Mouse (Mus musculus): Measurements from ENCODE around the gene Pakap. TPM values are rescaled to one million over a fixed set of nuclear protein-coding genes. Genes with fewer than 3 reads are reported as not detected.

Gene Pakap
- polyA plus RNA-seq, 1 experiment from 2014 or later = 40.4 TPM

- peaks cover 22% of the 10 kb centered on the region for H3K4me1 ChIP-seq (replicated peaks)
- H3K9ac ChIP-seq (replicated peaks) = no peak overlapping the region
- 0 out of 2 replicates have a peak, but pooled peaks cover 7% of the 10 kb centered on the region for H3K36me3 ChIP-seq
- no peaks in the 10 kb centered on the region for H3K9me3 ChIP-seq
- no peak overlapping the region for H3K4me2 ChIP-seq
- H3K27ac ChIP-seq = no peak overlapping the region
- WGBS = 92% methylated on average over 3 of the region's 3 CpGs
- no peak overlapping the region for H3K4me3 ChIP-seq (replicated peaks)
- ATAC-seq (ENCODE audit: insufficient number of reproducible peaks, insufficient read depth, low FRiP score, low TSS enrichment, low read depth) = no peak
- H3K27me3 ChIP-seq = no peaks in the 10 kb centered on the region
Observed at GRCm38 (mm10) chr4:57574181-57574580, 6.2 kb downstream of the Pakap start.

- no peaks in the 10 kb centered on the region for H3K9me3 ChIP-seq
- H3K4me1 ChIP-seq (replicated peaks) = peaks cover 17% of the 10 kb centered on the region
- H3K4me2 ChIP-seq = no peak overlapping the region
- H3K27ac ChIP-seq = no peak overlapping the region
- no peak for ATAC-seq (ENCODE audit: insufficient number of reproducible peaks, insufficient read depth, low FRiP score, low TSS enrichment, low read depth)
- no peaks in the 10 kb centered on the region for H3K27me3 ChIP-seq
- WGBS = 75% methylated on average over 6 of the region's 6 CpGs
- H3K36me3 ChIP-seq = peaks cover 7% of the 10 kb centered on the region; the same call in 1 of the 2 replicates
- no peak overlapping the region for H3K4me3 ChIP-seq (replicated peaks)
- no peak overlapping the region for H3K9ac ChIP-seq (replicated peaks)
Observed at GRCm38 (mm10) chr4:57574646-57575045, 6.7 kb downstream of the Pakap start.

DNA sequence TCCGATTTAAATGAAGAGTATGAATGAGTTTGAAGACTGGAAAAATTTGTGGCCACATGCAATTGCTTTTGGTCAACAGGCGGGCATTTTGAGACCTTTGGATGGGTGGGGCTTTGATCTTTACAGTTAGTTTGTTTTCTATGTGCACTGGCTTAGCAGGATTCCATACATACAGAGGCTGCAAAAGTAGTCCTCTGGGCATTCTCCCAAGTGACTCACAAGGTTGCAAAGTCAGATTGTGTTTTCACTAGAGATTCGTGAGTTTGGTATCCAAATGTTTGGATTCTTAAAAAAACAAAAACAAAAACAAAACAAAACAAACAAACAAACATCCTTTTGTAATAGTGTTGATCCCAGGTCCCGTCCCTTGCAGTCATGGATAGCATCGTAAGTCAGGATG lies 7.7 kb downstream of the Pakap start:
- no peak for ATAC-seq (ENCODE audit: insufficient number of reproducible peaks, insufficient read depth, low FRiP score, low TSS enrichment, low read depth)
- 81% methylated on average over 5 of the region's 5 CpGs for WGBS
- H3K9ac ChIP-seq (replicated peaks) = no peak overlapping the region
- H3K4me2 ChIP-seq = no peak overlapping the region
- H3K4me3 ChIP-seq (replicated peaks) = no peak overlapping the region
- H3K9me3 ChIP-seq = peaks cover 8% of the 10 kb centered on the region; the same call in 1 of the 2 replicates
- H3K27me3 ChIP-seq = no peaks in the 10 kb centered on the region
- H3K36me3 ChIP-seq = peaks cover 16% of the 10 kb centered on the region; the same call in 1 of the 2 replicates
- peaks cover 7% of the 10 kb centered on the region for H3K4me1 ChIP-seq (replicated peaks)
- H3K27ac ChIP-seq = no peak overlapping the region

- Histone ChIP-seq H3K36me3 (peaks cover 16% of the 10 kb centered on the region; the same call in 1 of the 2 replicates), H3K27me3 (no peaks in the 10 kb centered on the region), H3K9me3 (peaks cover 8% of the 10 kb centered on the region; the same call in 1 of the 2 replicates), H3K27ac (no peak overlapping the region), H3K4me1 (replicated peaks) (0 out of 2 replicates have a peak, but pooled peaks cover 3% of the 10 kb centered on the region), H3K9ac (replicated peaks) (no peak overlapping the region), H3K4me2 (no peak overlapping the region), H3K4me3 (replicated peaks) (no peak overlapping the region)
- ATAC-seq (ENCODE audit: insufficient number of reproducible peaks, insufficient read depth, low FRiP score, low TSS enrichment, low read depth) = no peak
- WGBS = 90% methylated on average over 11 of the region's 11 CpGs
Observed at GRCm38 (mm10) chr4:57576095-57576494, 8.1 kb downstream of the Pakap start.

DNA sequence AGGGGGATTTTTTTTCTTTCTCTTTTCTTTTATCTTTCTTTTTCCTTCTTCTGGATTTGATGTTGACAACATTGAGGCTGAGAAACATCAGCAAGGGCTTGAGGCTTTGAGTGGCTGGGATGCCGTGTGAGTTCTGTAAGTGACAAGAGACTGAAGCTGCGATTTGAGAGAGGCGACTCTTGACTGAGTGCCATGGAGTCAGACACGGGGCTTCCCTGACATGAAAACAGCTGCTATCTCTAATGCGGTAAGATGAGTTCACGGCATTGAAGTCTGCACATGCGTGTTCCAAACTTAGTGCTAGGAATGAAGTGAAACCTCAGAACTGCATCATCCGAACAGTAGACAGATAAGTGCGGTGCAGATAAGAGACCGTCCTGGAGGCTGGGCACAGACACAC lies 11.7 kb downstream of the Pakap start:
- ATAC-seq (ENCODE audit: insufficient number of reproducible peaks, insufficient read depth, low FRiP score, low TSS enrichment, low read depth) = no peak
- Histone ChIP-seq H3K4me3 (replicated peaks) (no peak overlapping the region), H3K4me2 (no peak overlapping the region), H3K36me3 (peaks cover 16% of the 10 kb centered on the region; the same call in 1 of the 2 replicates), H3K27ac (no peak overlapping the region), H3K4me1 (replicated peaks) (peaks cover 11% of the 10 kb centered on the region), H3K9me3 (peaks cover 17% of the 10 kb centered on the region; the same call in 1 of the 2 replicates), H3K9ac (replicated peaks) (no peak overlapping the region), H3K27me3 (no peaks in the 10 kb centered on the region)
- 90% methylated on average over 10 of the region's 10 CpGs for WGBS

DNA sequence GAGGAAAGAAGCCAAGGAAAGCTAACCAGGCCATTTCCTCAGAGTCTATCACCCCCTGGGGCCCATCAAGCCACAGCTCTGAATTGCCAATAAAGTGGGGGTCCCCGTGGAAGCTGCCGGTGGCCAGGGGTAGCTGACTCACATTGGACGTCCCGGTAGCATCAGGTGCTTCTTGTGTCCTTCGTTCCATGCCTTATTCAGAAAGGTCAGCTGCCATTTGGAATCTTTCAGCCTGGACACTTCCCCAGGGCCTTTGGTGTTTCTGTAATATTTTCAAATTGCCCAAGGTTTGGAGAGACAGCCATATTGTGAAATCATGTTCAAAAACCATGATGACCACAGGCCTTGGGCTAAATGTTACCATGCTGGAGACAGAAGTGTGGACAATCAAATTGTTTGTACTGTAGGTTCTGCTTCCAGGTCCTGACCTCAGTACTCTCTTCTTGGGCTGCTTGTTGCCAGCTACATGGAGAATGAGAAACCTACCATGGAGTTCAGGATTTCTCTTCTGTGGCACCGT lies 17.4 kb downstream of the Pakap start:
- H3K4me1 ChIP-seq (replicated peaks) = peaks cover 17% of the 10 kb centered on the region
- no peaks in the 10 kb centered on the region for H3K27me3 ChIP-seq
- H3K4me2 ChIP-seq = no peak overlapping the region
- no peak overlapping the region for H3K4me3 ChIP-seq (replicated peaks)
- WGBS = 71% methylated on average over 6 of the region's 6 CpGs
- H3K27ac ChIP-seq = no peak overlapping the region
- peaks cover 11% of the 10 kb centered on the region; the same call in 1 of the 2 replicates for H3K9me3 ChIP-seq
- H3K9ac ChIP-seq (replicated peaks) = no peak overlapping the region
- no peak for ATAC-seq (ENCODE audit: insufficient number of reproducible peaks, insufficient read depth, low FRiP score, low TSS enrichment, low read depth)
- H3K36me3 ChIP-seq = peaks cover 2% of the 10 kb centered on the region; the same call in 1 of the 2 replicates

GRCm38 (mm10) chr4:57586933-57587658 lies 19.1 kb downstream of the Pakap start:
- ATAC-seq (ENCODE audit: insufficient number of reproducible peaks, insufficient read depth, low FRiP score, low TSS enrichment, low read depth) = no peak
- WGBS = 62% methylated on average over 7 of the region's 7 CpGs
- peaks cover 17% of the 10 kb centered on the region for H3K4me1 ChIP-seq (replicated peaks)
- no peak overlapping the region for H3K4me3 ChIP-seq (replicated peaks)
- H3K36me3 ChIP-seq = no peaks in the 10 kb centered on the region; the same call in 1 of the 2 replicates
- no peak overlapping the region for H3K4me2 ChIP-seq
- no peak overlapping the region for H3K27ac ChIP-seq
- peaks cover 9% of the 10 kb centered on the region; the same call in 1 of the 2 replicates for H3K9me3 ChIP-seq
- no peak overlapping the region for H3K9ac ChIP-seq (replicated peaks)
- no peaks in the 10 kb centered on the region for H3K27me3 ChIP-seq

DNA sequence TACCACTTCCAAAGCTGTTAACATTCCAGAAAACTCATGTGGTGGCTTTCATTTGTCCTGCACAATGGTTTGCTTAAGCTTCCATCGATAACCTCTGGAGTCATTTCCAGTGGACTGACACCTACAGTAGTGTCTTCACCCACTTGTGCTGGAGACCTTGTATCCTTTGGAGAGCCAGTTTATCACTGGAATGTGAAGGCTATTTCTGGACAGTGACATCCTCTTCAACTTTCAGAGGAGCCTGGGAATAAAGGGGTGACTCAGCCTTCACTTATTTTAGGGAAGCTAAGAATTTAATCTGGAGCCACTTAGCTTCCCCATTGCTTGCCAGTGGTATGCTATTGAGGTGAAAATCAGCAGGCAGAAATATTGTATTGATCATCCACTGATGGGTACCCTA lies 20.4 kb downstream of the Pakap start:
- Histone ChIP-seq H3K4me1 (replicated peaks) (peaks cover 17% of the 10 kb centered on the region), H3K27me3 (no peaks in the 10 kb centered on the region), H3K27ac (no peak overlapping the region), H3K9ac (replicated peaks) (no peak overlapping the region), H3K4me3 (replicated peaks) (no peak overlapping the region), H3K36me3 (no peaks in the 10 kb centered on the region; the same call in 1 of the 2 replicates), H3K4me2 (no peak overlapping the region), H3K9me3 (peaks cover 4% of the 10 kb centered on the region; the same call in 1 of the 2 replicates)
- 95% methylated on average over 1 of the region's 1 CpGs for WGBS
- ATAC-seq (ENCODE audit: insufficient number of reproducible peaks, insufficient read depth, low FRiP score, low TSS enrichment, low read depth) = no peak

- Histone ChIP-seq H3K36me3 (0 out of 2 replicates have a peak, but pooled peaks cover 6% of the 10 kb centered on the region), H3K4me1 (replicated peaks) (peaks cover 5% of the 10 kb centered on the region; the same call in 1 of the 2 replicates), H3K9me3 (no peaks in the 10 kb centered on the region), H3K4me2 (no peak overlapping the region), H3K9ac (replicated peaks) (no peak overlapping the region), H3K27ac (no peak overlapping the region), H3K4me3 (replicated peaks) (no peak overlapping the region), H3K27me3 (no peaks in the 10 kb centered on the region)
- 83% methylated on average over 4 of the region's 4 CpGs for WGBS
- no peak for ATAC-seq (ENCODE audit: insufficient number of reproducible peaks, insufficient read depth, low FRiP score, low TSS enrichment, low read depth)
Observed at GRCm38 (mm10) chr4:57592751-57593150, 24.8 kb downstream of the Pakap start.

- H3K36me3 ChIP-seq = 0 out of 2 replicates have a peak, but pooled peaks cover 2% of the 10 kb centered on the region
- 90% methylated on average over 6 of the region's 6 CpGs for WGBS
- peaks cover 7% of the 10 kb centered on the region; the same call in 1 of the 2 replicates for H3K4me1 ChIP-seq (replicated peaks)
- H3K4me3 ChIP-seq (replicated peaks) = no peak overlapping the region
- no peak overlapping the region for H3K4me2 ChIP-seq
- no peak overlapping the region for H3K9ac ChIP-seq (replicated peaks)
- ATAC-seq (ENCODE audit: insufficient number of reproducible peaks, insufficient read depth, low FRiP score, low TSS enrichment, low read depth) = no peak
- no peak overlapping the region for H3K27ac ChIP-seq
- H3K9me3 ChIP-seq = no peaks in the 10 kb centered on the region
- H3K27me3 ChIP-seq = no peaks in the 10 kb centered on the region
Observed at GRCm38 (mm10) chr4:57599946-57600345, 32.0 kb downstream of the Pakap start.

- Histone ChIP-seq H3K9ac (replicated peaks) (no peak overlapping the region), H3K4me1 (replicated peaks) (peaks cover 7% of the 10 kb centered on the region; the same call in 1 of the 2 replicates), H3K36me3 (no peaks in the 10 kb centered on the region), H3K9me3 (no peaks in the 10 kb centered on the region), H3K4me2 (no peak overlapping the region), H3K4me3 (replicated peaks) (no peak overlapping the region), H3K27ac (no peak overlapping the region), H3K27me3 (no peaks in the 10 kb centered on the region)
- 93% methylated on average over 11 of the region's 11 CpGs for WGBS
- ATAC-seq (ENCODE audit: insufficient number of reproducible peaks, insufficient read depth, low FRiP score, low TSS enrichment, low read depth) = no peak
Observed at GRCm38 (mm10) chr4:57600685-57601457, 32.9 kb downstream of the Pakap start.
